Mouse (Mus musculus) adrenal gland, adult (tissue): Measurements from ENCODE around the gene Angptl7.
A peak's percentile ranks its signal among the peaks of the same experiment; 100 is the strongest.

Source experiments
- DNase-seq, 2 experiments: peaks; one replicate each; pipeline ENCODE4 v3.0.0; 2022 to 2023; ENCODE audit warnings: low spot score in 1 of 2; ENCODE audit not compliant: inconsistent age in 2 of 2

Angptl7 gene

GRCm38 (mm10) chr4:148460656-148461284 is 39.5 kb downstream of the Angptl7 start:
- no peak for DNase-seq

GRCm38 (mm10) chr4:148455477-148456025 is 44.7 kb downstream of the Angptl7 start:
- DNase-seq, result peak in 1 of 2 experiments; percentile 71

GRCm38 (mm10) chr4:148453707-148454106 is 46.6 kb downstream of the Angptl7 start:
- DNase-seq, result peak in 1 of 2 experiments; percentile 77

- peak in 1 of 2 experiments; percentile 89 for DNase-seq
Measured at GRCm38 (mm10) chr4:148448853-148449245, 51.4 kb downstream of the Angptl7 start.

- peak; percentile 96 to 98 for DNase-seq
Measured at GRCm38 (mm10) chr4:148448179-148448852, 51.9 kb downstream of the Angptl7 start, which contains the start of gene Mtor. Mtor (plus strand) TSS chr4:148448611.
